Mouse (Mus musculus) cerebellum, postnatal 10 days (tissue): ENCODE data around the gene Abca14.

Source experiments
- DNase-seq, 2 experiments: peaks; one replicate each; pipeline ENCODE4 v3.0.0; 2021; ENCODE audit warnings: mixed read lengths in 2 of 2

The Abca14 gene

DNA sequence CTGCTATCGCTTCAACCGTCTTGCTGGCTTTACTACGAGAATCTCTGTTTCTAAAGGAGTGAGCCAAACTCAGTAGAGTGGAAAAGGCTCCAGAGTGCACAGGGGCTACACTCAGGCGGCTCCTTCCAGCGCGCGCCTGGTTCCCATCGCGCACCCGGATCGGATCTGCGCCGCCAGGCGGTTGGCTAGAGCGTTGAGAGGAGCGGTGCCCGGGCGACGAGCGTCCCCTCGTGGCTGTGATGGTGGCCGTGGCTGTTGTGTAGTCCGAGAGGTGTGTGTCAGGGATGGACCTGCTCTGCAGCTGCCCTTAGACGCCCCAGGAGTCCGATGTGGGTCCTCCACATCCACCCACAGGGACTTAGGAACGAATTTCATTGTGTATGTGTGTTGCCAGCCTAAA lies at the start of gene Abca14:
Abca14 (plus strand) TSS at position 173 of the 400 bp plus-strand sequence.
- peak; percentile 94 to 95 for DNase-seq

GRCm38 (mm10) chr7:120156841-120157409 lies 46.8 kb upstream of the Abca14 start:
- DNase-seq = no peak

DNA sequence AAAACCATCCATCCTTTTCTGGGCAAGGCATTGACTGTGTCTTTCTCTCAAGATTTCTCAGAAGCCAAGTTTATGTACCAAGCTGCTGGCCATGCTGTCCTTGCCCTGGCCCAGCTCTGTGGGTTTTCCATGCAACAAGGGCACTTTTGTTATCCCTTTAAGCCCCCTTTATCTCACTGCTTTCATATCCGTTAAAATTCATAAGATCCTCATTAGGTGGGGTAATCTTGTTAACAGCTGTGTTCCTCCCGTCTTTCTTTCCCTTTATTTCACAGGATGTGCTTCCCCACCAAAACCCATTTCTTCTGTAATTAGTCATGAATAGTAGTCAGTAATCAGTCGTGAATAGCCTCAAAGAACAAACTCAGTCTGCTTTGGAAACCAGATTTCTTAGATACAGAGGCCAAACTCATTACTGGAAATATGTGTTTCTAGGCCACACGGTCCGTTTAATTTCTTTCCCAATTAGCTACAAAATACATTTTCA lies 46.1 kb upstream of the Abca14 start:
- DNase-seq = no peak

DNA sequence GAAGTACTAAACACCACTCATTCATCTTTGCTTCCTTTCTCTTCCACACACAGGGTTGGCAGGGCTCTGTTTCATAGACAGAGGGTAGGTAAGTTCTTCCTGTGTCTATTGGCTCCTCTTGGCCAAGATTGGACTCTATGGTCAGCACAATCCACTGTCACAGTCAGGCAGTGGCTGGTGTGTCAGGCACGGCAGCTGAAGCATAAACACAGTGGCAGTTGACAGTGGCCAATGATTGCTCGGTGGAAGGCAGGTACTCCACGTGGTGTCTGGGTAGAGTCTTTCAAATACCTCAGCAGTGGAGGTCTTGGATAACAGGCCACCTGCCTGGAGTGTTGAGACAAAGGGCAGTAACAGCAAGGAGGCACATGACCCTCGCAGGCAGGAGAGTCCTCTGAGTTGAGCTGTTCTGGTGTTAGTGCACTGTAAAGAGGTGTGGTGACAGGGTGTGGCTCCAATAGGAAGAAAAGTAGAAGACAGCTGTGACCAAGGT lies 45.6 kb upstream of the Abca14 start:
- no peak for DNase-seq

GRCm38 (mm10) chr7:120163581-120164251 lies 40.0 kb upstream of the Abca14 start:
- DNase-seq = peak; percentile 41 to 51

GRCm38 (mm10) chr7:120172188-120172700 lies 31.5 kb upstream of the Abca14 start:
- no peak for DNase-seq

DNA sequence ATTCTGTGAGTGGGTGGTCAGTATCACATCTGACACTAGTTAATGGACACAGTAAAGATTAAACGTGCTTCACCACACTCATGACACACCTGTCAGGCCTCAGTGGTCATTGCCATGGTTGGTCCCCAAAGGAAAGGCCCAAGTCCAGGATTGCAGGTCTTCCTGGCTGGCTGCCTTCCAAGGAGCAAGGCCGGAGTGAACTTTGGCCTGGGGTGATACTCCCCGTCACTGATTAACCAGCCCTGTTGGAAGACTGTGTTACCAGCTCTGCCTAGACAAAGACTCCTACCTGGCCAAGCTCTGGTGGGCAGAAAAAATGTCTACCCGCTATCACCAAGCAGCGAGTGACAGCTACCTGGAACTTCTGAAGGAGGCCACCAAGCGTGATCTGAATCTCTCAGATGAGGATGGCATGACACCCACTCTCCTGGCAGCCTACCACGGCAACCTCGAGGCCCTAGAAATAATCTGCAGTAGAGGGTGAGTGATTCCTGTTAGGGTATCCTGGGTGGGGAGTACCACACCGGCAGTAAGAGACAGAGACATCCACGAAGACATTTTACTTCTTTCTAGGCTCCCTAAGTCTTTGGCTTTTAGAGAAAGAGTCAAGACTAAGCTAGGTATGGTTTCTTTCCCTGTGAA lies 30.0 kb upstream of the Abca14 start, which contains the start of gene Anks4b:
Anks4b (plus strand) TSS at position 256 of the 642 bp plus-strand sequence.
- no peak for DNase-seq

DNA sequence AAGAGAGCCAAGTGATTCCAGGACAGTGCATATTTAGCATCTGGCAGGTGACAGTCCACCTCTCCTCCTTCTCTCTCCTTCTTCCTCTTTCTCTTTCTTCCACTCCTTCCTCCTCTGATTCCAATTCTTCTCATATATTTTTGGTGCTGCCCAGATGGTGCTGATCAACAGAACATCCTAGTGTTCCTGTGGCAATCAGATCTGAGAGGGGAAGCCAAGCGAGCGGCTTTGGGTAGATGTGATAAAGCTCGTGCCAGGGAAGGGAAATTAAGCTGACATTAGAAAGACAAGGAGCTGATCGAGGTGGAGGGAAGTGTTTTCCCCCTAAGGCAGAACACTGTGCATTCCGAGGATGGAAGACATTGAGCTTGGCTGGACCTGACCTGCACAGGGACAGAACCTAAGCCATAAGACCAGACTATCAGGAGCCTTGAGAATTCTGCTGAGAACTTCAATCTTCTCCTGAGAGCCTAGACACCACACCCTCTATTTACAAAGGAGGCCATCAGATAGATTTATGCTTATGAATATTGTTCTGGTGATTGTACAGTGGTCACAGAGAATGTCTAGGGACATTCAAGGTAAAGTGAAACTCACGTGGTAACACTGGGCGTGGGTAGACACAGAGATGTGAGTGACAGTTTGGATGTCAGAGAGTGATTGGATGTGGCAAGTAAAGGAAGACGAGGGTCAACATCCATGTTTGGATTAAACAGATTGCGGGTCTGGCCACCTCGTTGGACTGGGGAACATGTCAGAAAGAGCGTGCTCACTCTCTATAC lies 28.8 kb upstream of the Abca14 start:
- DNase-seq = no peak

GRCm38 (mm10) chr7:120177611-120178010 lies 26.1 kb upstream of the Abca14 start:
- no peak for DNase-seq

DNA sequence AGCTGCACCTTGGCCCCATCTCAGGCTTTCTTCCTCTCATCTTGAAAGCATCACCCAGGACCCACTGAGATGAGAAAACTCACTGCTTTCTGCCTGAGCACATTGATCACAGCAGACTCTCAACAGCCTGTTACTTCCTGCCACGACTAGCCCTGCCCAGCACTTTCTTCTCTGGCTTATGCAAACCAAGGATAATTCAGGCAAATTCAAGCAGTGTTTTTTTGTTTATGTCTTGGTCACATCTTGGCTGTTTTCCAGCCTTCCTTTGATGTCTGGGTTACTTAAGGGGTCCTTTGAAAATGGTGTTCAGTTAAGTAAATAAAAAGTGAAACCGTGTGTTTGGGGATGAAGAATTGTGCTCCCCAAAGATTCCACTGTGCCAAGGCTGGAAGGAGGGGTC lies 24.8 kb upstream of the Abca14 start:
- no peak for DNase-seq

- no peak for DNase-seq
Observed at GRCm38 (mm10) chr7:120180547-120180946, 23.2 kb upstream of the Abca14 start.

DNA sequence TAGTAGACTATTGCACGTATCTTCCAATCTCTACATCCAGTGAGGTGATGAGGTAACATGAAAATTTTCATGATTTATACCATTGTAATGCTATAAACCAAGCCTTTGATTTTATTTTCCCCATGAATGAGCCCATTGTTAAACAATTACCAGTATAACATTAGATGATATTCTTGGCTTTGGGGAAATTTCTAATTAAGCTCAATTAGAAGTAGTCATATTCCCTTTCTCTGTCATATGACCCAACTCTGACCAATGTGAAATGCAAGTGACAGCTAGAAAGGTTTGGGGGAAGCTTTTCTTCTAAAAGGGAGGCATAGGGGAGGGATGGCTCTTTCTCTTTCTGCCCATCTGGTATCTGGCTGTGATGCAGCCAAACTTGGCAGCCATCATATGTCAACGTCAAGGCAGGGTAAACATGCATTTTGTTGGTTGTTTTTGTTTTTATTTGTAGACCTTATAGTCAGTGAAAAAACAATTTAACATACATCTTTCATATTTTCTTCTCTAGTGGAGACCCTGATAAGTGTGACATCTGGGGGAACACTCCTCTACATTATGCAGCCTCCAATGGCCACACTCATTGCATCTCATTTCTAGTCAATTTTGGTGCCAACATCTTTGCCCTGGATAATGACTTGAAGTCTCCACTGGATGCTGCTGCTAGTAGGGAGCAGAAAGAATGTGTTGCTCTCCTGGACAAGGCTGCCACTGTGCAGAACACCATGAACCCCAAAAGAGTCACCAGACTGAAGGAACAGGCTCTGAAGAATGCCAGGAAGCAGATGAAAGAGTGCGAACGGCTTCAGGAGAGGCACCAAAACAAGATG lies 22.1 kb upstream of the Abca14 start:
- DNase-seq = peak; percentile 54 to 66

DNA sequence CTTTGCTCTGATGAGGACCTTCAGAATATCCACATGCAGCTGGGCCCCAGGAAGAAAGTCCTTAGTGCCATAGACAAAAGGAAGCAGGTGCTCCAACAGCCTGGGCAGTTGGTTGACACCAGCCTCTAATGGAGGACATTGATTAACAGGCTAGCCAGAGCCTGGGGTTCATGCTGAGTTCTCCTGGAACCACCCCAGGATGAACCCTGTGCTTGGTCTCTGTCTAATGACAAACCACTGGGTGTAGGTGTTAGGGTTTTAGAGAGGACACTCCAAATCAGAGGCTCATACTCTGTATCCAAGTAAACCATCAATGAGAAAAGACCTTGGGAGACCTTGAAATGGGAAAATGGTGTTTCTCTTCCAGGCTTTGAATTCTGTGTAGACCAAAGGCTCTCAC lies 20.9 kb upstream of the Abca14 start:
- no peak for DNase-seq

DNA sequence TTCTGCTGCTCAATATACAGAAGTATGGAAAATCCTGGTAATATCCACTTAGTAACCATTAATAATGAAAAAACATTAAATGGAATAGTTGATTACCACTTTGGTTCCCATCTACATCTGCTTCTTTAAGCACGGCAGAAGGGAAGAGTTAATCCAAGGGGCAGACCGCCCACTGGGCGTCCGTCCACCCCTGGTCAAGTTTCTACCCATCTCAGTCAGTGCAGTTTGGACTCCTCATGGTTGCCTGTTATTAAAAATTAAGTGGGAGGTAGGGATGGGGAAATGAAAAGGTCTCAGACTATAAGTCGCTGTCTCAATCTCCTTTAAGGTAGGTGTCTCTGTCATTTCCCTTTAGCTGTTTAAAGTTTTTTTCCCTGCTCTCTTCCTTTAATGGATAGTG lies 14.8 kb upstream of the Abca14 start:
- DNase-seq = no peak

- DNase-seq = peak; percentile 67
Observed at GRCm38 (mm10) chr7:120189369-120190149, 14.2 kb upstream of the Abca14 start.

DNA sequence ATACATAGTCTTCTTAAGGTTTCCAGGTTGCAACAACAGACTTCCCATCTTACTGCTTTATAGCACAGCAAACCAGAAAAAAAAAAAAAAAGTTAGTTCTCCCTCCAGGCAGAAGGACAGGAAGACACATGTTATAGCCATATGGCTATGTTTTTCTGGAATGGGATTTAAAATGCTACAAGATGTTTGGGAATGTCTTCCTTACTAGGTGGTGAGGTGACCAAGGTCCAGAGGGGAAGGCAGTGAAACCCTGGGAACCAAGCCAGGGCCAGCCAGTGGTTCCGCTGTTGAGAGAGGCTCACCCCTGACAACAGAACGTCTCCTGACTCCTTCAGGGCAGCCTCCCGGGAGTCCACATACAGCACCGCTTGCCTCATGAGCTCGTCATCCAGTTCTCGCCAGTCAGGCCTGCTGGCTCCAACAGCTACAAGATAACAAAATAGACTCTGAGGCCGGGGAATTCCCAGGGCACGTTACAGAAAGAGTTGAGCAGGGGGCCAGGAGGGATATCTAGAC lies 13.6 kb upstream of the Abca14 start:
- DNase-seq = peak; percentile 44 to 49

- DNase-seq = peak in 1 of 2 experiments; percentile 48
Observed at GRCm38 (mm10) chr7:120192207-120192606, 11.6 kb upstream of the Abca14 start.

DNA sequence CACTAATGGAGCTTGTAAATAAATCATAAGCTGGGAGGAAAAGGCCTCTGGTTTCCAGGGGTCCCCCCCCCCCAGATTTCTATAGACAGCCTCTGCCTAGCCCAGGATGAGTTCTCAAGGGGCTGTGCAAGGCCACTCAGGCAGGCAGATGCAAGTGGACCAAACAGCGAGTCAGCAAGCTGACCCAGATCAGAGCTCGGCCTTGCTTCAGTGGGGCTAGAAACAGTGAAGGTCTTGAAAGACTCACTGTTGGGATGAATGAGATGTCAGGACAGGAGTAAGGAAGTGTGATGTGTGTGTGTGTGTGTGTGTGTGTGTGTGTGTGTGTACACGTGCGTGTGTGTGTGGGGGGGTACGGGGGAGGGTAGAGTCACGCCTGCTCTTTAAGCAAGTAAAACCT lies 10.9 kb upstream of the Abca14 start:
- DNase-seq = no peak

DNA sequence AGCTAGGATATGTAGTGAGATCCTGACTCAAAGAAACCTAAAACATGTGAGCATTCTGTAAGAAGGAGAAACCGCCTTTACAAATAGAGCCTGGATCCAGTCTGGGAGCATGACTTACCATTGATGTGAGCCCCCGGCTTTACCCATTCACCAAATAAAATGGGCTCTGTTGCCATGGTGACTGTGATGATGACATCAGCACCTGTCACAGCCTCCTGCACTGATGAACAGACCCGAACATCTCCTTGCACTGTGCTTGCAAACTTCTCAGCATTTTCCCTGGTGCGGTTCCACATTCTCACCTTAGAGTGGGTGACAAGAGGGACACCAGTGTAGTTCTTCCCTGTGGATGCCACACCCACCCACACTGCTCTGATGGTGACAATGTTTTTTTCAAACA lies 8.6 kb upstream of the Abca14 start:
- no peak for DNase-seq

GRCm38 (mm10) chr7:120201231-120201744 lies 2.5 kb upstream of the Abca14 start:
- peak; percentile 55 to 57 for DNase-seq
